Mouse (Mus musculus): Measurements from ENCODE around the gene Cd68.
"Not testable (repeated sequence)": the region's sequence is repeated elsewhere in the genome, so short reads cannot be mapped to it uniquely, and the experiment has no call there.

Cd68 gene

DNA sequence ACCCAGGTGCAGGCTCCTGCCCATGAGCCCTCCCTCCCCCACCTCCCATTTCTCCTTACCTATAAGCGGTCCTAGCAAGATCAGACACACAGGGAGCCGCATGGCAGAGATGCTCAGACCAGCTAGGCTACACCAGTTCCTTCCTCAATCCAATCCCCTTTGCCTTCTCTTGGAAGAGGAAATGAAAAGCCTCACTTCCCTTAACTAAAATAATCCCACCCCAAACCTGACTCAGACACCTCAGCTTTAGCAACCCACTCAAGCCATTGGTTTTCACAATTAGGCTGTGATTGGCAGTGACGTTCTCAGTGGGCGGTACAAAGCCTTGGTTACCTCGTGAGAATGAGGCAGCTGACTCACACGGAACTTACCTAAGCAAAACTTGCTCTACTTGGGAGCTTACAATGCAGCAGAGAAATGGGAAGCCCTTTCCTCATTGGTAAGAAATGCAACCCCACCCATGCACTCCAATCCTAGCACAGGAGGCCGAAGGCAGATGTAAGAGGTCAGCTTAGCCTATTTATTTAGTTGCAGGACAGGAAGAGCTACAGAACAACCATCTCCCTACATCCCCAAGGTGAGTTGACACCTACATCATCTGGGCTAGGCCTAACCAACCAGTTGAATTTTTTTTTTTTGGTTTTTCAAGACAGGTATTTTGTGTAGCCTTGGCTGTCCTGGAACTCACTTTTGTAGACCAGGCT, at the start of gene Cd68:
Gene Cd68 (minus strand): TSS at position 193 of the 704 bp plus-strand sequence.
- no peak for DNase-seq (ENCODE audit: low spot score in 2 of 2)

- DNase-seq (ENCODE audit: low spot score in 2 of 2), result peak in 1 of 2 experiments; percentile 40
Measured at GRCm38 (mm10) chr11:69715482-69715881, 49.5 kb upstream of the Cd68 start.

- DNase-seq (ENCODE audit: low spot score in 2 of 2), result no peak
Measured at GRCm38 (mm10) chr11:69714636-69715329, 48.8 kb upstream of the Cd68 start.

DNA sequence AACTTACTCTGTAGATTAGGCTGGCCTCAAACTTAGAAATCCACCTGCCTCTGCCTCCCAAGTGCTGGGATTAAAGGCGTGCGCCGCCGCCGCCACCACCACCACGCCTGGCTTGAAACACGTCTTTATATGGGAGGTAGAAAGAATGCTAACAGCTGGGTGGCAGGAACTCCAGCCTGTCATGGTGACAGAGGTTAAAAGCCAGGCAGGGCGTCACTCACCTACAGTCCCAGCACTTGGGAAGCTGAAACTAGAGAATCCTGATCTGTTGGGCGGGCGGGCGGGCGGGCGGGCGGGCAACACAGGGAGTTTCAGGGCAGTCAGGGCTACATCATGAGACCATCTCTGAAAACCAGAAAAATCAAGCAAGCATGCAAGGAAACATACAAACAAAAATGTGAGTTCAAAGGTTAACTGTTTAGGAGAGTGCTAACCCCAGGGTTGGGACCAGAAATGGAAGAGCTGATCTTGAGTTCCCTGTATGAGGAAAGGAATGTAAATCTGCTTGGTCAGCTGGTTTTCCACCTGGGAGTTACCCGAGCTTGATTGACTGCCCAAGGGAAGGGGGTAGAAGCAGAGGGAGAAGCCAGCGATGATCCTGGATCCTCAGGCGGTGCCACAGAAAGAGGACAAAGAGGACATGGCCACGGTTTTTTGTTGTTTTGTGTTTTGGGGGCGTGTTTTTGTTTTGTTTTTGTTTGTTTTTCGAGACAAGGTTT, 47.2 kb upstream of the Cd68 start:
- no peak for DNase-seq (ENCODE audit: low spot score in 2 of 2)

DNA sequence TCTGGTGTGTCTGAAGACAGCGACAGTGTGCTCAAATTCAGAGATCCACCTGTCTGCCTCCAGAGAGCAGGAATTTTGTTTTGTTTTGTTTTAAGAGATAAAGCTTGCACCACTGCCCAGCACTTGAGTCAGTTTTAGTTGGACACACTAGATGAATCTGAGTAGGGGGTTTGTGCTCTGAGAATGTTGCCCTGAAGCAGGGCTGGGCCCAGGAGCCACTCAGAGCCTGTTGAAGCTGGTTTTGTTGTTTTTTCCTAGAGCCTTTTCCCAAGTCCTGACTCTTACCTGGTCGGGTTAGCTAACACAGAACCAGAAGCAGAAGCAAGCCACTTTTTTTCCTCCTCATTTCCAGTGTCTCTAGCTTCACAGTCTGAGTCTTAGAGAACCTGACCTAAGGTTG, 45.1 kb upstream of the Cd68 start:
- no peak for DNase-seq (ENCODE audit: low spot score in 2 of 2)

DNA sequence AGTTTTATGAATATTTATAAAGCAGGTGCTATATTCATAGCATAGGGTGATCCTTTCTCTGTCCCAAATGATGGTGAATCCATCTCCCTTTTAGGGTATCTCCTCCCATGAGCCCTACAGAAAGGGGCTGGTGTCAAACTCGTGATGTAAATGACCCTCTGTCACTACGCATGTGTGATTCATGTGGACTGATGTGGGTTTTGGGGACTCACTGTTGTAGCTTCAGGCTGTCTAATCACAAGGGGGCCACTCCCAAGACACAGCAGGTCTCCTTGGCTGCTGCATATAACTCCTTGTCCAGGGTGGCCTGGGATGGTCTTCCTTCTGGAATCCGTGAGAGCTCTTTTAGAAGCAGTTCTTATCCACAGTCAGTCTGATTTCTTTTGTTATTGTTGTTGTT, 44.5 kb upstream of the Cd68 start:
- DNase-seq (ENCODE audit: low spot score in 2 of 2), result no peak

DNA sequence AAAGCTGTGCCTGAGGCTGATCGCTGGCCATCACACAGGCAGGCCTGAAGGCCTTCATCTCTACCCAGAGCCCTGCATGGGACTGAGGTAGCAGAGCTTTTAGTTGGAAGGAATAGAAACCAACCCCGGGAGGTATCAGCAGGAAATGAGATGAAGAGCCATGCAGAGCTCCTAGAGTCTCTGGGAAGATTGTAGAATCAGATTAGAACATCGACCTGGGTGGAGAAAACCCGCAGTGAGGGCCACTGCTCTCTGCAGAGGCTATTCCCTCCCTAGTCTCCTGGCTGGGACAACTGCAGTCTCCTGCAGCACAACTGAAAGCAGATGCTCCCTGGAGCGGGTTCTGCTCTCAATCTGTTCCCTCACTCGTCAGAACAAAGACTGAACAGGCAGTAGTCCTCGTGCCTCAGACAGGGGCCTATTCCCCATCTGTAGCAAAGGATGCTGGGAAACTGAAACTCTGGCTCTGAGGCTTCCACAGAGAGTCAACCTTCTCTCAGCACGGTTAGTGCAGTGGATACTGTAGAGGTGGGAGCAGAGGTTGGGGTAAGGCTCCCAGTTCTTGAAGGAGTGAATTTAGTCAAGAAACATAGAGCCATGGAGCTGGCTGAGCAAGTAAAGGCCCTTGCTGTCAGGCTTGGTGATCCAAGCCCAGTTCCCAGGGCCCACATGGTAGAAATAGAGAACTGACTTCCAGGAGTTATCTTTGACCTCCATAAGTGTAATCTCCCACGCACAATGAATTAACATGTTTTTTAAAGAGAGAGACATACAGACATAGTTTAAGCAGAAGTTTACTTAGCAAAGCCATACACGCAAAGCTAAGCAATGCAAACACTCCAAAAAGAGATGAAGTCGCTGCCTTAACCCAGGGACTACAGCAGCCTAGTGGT, 43.8 kb upstream of the Cd68 start:
- DNase-seq (ENCODE audit: low spot score in 2 of 2), result no peak

GRCm38 (mm10) chr11:69708614-69709265, 42.8 kb upstream of the Cd68 start:
- DNase-seq (ENCODE audit: low spot score in 2 of 2), result no peak

- no peak for DNase-seq (ENCODE audit: low spot score in 2 of 2)
Measured at GRCm38 (mm10) chr11:69707873-69708381, 42.0 kb upstream of the Cd68 start.

GRCm38 (mm10) chr11:69707480-69707847, 41.5 kb upstream of the Cd68 start:
- DNase-seq (ENCODE audit: low spot score in 2 of 2), result no peak

- DNase-seq (ENCODE audit: low spot score in 2 of 2), result peak in 1 of 2 experiments; percentile 81
Measured at GRCm38 (mm10) chr11:69706775-69707479, 41.0 kb upstream of the Cd68 start.

GRCm38 (mm10) chr11:69704613-69705010, 38.7 kb upstream of the Cd68 start:
- DNase-seq (ENCODE audit: low spot score in 2 of 2), result no peak

DNA sequence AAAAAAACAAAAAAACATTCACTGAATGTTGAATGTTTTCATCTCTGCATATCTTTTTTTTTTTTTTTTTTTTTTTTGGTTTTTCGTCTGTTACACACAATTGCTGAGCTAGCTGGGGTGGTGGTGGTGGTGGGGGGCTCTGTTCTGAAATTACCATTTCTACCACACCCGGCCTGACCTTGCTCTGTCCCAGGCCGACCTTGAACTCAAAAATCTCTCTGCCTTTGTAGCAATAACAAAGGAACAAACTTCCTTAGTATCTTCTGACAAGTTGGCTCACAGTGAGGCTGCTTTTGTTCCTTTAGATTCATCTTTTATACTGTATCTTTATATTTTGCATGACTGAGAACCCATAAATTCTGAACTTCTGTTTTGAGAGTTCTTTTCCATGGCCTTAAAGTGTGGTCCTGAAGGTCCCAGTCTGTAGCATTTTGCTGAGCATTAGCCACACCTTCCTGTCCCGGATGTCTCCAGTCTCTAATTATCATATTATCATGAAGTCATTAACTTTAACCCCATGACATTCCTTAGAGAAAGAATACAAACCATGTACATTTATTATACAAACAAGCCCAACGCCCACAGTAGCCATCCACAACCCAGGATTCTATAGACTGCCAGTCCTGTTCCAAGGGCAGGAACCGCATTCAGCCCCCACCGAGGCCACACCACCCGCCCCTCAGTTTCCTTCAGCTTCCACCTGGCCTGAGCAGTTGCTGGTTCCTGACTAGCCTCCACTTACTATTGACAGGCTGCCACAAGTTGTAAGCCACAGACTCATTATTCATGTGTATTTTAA, 38.1 kb upstream of the Cd68 start:
- DNase-seq (ENCODE audit: low spot score in 2 of 2), result no peak

- not testable (repeated sequence) for DNase-seq (ENCODE audit: low spot score in 2 of 2)
Measured at GRCm38 (mm10) chr11:69703381-69703780, 37.4 kb upstream of the Cd68 start.

DNA sequence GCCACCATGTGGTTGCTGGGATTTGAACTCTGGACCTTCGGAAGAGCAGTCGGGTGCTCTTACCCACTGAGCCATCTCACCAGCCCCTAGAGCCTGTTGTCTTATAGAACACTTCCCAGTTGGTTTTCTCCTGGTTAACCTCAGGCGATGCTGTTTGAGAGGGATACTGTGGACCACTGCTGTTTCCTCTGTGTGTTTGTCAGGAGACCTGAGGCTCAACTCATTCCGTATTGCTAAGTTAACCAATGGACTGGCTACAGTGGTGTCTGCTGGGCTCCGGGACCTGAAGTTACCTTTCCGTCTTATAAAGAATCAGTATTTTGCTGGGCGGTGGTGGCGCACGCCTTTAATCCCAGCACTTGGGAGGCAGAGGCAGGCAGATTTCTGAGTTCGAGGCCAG, 36.9 kb upstream of the Cd68 start:
- not testable (repeated sequence) for DNase-seq (ENCODE audit: low spot score in 2 of 2)

DNA sequence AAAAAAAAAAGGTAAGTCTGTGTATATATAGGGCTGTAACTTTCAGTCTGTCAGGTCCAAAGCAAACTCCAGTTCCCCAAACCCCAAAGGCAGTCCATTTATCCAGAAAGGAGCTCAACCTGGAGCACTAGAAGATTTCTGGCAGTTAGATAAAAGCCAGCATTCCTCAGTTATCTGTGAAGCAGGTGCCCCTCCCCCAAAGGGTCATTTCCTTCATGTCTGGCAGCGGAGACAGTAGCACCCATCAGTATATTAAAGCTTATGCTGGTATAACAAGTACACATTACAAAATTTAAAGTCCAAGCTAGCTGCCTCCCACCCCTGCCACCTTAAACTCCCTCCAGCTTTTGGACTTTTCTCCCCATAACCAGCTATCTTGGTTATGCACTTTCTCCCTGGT, 33.6 kb upstream of the Cd68 start:
- DNase-seq (ENCODE audit: low spot score in 2 of 2), result no peak

DNA sequence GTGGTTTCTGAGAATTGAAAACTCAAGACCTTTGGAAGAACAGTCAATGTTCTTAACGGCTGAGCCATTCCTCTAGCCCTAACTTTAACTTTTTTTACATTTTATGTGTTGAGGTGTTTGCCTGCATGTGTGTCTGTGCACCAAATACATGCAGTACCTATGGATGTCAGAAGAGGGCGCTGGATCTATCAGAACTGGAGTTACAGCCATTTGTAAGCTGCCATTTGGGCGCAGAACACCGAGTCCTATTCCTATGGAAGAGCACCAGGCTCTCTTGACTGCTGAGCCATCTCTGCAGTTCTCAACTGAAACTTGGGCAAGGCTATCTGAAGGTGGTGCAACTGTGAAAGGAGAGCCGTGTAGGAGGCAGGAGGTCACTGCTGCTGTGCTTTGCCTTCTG, 32.6 kb upstream of the Cd68 start:
- no peak for DNase-seq (ENCODE audit: low spot score in 2 of 2)

DNA sequence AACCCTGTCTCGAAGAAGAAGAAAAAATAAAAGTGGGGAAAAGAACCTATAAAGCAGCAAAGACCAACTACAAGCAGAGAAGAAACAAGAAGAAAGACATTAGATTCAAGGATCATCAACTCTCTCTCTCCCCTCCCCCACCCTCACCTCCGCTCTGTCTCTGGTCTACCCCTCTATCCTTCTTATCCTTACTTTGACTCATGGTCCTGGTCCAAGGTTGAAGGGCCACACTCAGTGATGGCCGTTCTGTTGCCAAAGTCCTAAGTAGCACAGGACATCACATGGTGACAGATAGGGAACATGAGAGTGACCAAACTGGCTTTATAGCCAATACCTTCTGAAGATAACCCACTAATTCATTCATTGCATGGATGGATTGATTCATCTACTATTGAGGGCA, 31.4 kb upstream of the Cd68 start:
- DNase-seq (ENCODE audit: low spot score in 2 of 2), result no peak

DNA sequence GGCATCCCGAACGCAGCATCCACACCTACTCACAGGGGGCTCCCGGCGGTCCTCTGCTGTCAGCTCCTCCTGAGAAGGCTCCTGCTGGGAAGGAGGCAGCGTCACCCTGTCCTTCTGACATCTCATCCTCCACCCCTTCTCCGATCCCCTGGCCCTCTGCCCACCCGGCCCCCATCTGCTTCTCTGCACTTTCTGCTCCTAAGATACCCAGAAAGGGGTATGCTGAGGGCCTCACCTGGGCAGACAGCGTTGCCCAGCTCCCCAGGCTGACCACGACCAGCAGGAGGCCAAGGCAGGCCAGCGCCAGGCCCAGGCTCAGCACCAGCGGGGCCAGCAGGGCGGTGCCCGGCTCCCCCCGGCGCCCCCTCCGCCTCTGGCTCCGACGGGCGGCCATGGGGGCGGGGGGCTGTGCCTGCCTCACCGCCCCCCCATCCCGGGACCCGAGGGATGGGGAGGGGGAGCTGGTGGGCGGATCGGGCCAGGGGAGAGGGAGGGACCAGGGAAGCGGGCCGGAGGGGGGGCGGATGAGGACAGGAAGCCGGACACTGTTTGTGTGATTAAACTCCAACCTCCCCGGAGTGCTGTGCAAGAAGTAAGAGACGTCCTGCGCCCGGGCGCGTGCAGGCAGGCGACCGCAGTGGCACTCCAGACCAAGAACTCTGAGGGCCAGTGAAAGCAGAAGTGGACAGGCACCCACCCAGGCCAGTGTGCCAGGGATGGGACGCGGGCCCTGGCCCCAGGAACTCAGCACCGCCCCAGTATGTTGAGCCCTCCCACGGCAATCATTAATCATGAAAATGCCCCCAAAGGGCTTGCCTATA, 29.6 kb upstream of the Cd68 start, which contains the start of the genes Tnfsf12 and Tnfsfm13:
Gene Tnfsf12 (minus strand): TSS at position 489 of the 821 bp plus-strand sequence.
Gene Tnfsfm13 (minus strand): TSS at position 738 of the 821 bp plus-strand sequence.
- DNase-seq (ENCODE audit: low spot score in 2 of 2), result no peak

Data from cerebellum, postnatal 4 days (tissue).